Mouse (Mus musculus) layer of hippocampus, postnatal 36 days (tissue): ENCODE measurements around the gene Gas6. TPM values are rescaled to one million over a fixed set of nuclear protein-coding genes. Genes with fewer than 3 reads are reported as not detected.

ENCODE experiments used
- DNase-seq, 2 experiments: peaks; one replicate each; pipeline ENCODE4 v3.0.0; 2022
- total RNA-seq, 2 experiments: library from RNA; stranded (reverse); gene quantifications; 2 replicates each; pipeline ENCODE4 v1.2.3; 2021

Gene Gas6
- total RNA-seq, 2 experiments from 2014 or later = 81.3 to 85.0 TPM

- no peak for DNase-seq
These were observed 10.8 kb upstream of the Gas6 start for GRCm38 (mm10) chr8:13504894-13505674.

GRCm38 (mm10) chr8:13503936-13504606 lies 9.8 kb upstream of the Gas6 start:
- no peak for DNase-seq

- DNase-seq = no peak
These were observed 6.9 kb upstream of the Gas6 start for GRCm38 (mm10) chr8:13501221-13501620.

GRCm38 (mm10) chr8:13493011-13493410 lies 1.3 kb downstream of the Gas6 start:
- no peak for DNase-seq

- no peak for DNase-seq
These were observed 1.9 kb downstream of the Gas6 start for GRCm38 (mm10) chr8:13492198-13492995.

GRCm38 (mm10) chr8:13491491-13492010 lies 2.7 kb downstream of the Gas6 start:
- DNase-seq = no peak

- no peak for DNase-seq
These were observed 4.0 kb downstream of the Gas6 start for GRCm38 (mm10) chr8:13489986-13490910.

GRCm38 (mm10) chr8:13489351-13489750 lies 4.9 kb downstream of the Gas6 start:
- no peak for DNase-seq

- no peak for DNase-seq
These were observed 11.1 kb downstream of the Gas6 start for GRCm38 (mm10) chr8:13483191-13483590.

GRCm38 (mm10) chr8:13482101-13482801 lies 12.0 kb downstream of the Gas6 start:
- DNase-seq = no peak

- DNase-seq = no peak
These were observed 12.7 kb downstream of the Gas6 start for GRCm38 (mm10) chr8:13481596-13481995.

- no peak for DNase-seq
These were observed 13.2 kb downstream of the Gas6 start for GRCm38 (mm10) chr8:13481089-13481554.

- no peak for DNase-seq
These were observed 18.4 kb downstream of the Gas6 start for GRCm38 (mm10) chr8:13475892-13476291.

- no peak for DNase-seq
These were observed 22.0 kb downstream of the Gas6 start for GRCm38 (mm10) chr8:13472284-13472683.

GRCm38 (mm10) chr8:13471484-13471883 lies 22.8 kb downstream of the Gas6 start:
- DNase-seq = no peak

- no peak for DNase-seq
These were observed 25.6 kb downstream of the Gas6 start for GRCm38 (mm10) chr8:13468737-13469136.

GRCm38 (mm10) chr8:13466989-13467388 lies 27.3 kb downstream of the Gas6 start:
- no peak for DNase-seq

- DNase-seq = no peak
These were observed 29.0 kb downstream of the Gas6 start for GRCm38 (mm10) chr8:13465324-13465723.

- no peak for DNase-seq
These were observed 31.9 kb downstream of the Gas6 start for GRCm38 (mm10) chr8:13462392-13462791.

- peak; percentile 73 to 80 for DNase-seq
These were observed 32.4 kb downstream of the Gas6 start for GRCm38 (mm10) chr8:13461843-13462242.
